Mouse (Mus musculus) kidney, adult 2 months (tissue): ENCODE data around the gene Mib2.
"Not testable (repeated sequence)": the region's sequence is repeated elsewhere in the genome, so short reads cannot be mapped to it uniquely, and the experiment has no call there.

Experiments
- CTCF ChIP-seq: fragments of 200-500 bp; conservative IDR thresholded peaks from 2 replicates; pipeline ENCODE4 v1.5.1; 2011; ENCODE audit warnings: low read depth, mild to moderate bottlenecking, control low read depth, low read length, moderate library complexity, mixed read lengths; ENCODE audit not compliant: insufficient read depth, insufficient read length
- POLR2A ChIP-seq: fragments of 200-500 bp; IDR thresholded peaks from one replicate; pipeline ENCODE4 v1.6.1; 2011; ENCODE audit warnings: low read depth, low read length, control low read depth

- TF ChIP-seq CTCF, POLR2A: not testable (repeated sequence)
Measured at GRCm38 (mm10) chr4:155670236-155670635, 1.2 kb upstream of the Mib2 start.
